Mouse (Mus musculus): Measurements from ENCODE around the gene Cox14. TPM values are rescaled to one million over a fixed set of nuclear protein-coding genes. Genes with fewer than 3 reads are reported as not detected.

The Cox14 gene
- polyA plus RNA-seq, 1 experiment from 2014 or later: 230 TPM

GRCm38 (mm10) chr15:99729056-99729783 is 3.8 kb downstream of the Cox14 start:
- H3K4me1 ChIP-seq (ENCODE audit: control insufficient read depth in 2 of 2, insufficient read depth in 2 of 2, low read length in 2 of 2): peaks cover 1 to 13% of the 10 kb centered on the region in 2 experiments
- no peak overlapping the region for H3K27ac ChIP-seq (replicated peaks in 1 of 2; ENCODE audit: control insufficient read depth in 1 of 2, insufficient read depth in 1 of 2, low read depth in 2 of 2, low read length in 2 of 2)
- H3K4me2 ChIP-seq (ENCODE audit: low read length): no peak overlapping the region
- WGBS: 97% methylated on average over 3 of the region's 4 CpGs
- no peak for ATAC-seq (ENCODE audit: insufficient number of reproducible peaks, insufficient read depth, low FRiP score, low read depth)
- H3K36me3 ChIP-seq (ENCODE audit: control insufficient read depth, insufficient read depth, low read length): peaks cover 39% of the 10 kb centered on the region
- no peaks in the 10 kb centered on the region for H3K27me3 ChIP-seq (ENCODE audit: control insufficient read depth, insufficient read depth, low read length)
- H3K4me3 ChIP-seq (ENCODE audit: control insufficient read depth in 1 of 2, insufficient read depth in 1 of 2, low read depth in 1 of 2, low read length in 2 of 2): no peak overlapping the region
- H3K9ac ChIP-seq (ENCODE audit: low read length): no peak overlapping the region
- H3K9me3 ChIP-seq (ENCODE audit: control insufficient read depth, low read length): peaks cover 4% of the 10 kb centered on the region

GRCm38 (mm10) chr15:99731167-99731566 is 5.7 kb downstream of the Cox14 start:
- Histone ChIP-seq H3K4me2 (ENCODE audit: low read length) (no peak overlapping the region), H3K4me3 (ENCODE audit: control insufficient read depth in 1 of 2, insufficient read depth in 1 of 2, low read depth in 1 of 2, low read length in 2 of 2) (no peak overlapping the region), H3K4me1 (ENCODE audit: control insufficient read depth in 2 of 2, insufficient read depth in 2 of 2, low read length in 2 of 2) (peaks cover 0 to 5% of the 10 kb centered on the region in 2 experiments; a peak in 3 of 4 replicates), H3K27me3 (ENCODE audit: control insufficient read depth, insufficient read depth, low read length) (no peaks in the 10 kb centered on the region), H3K9ac (ENCODE audit: low read length) (no peak overlapping the region), H3K9me3 (ENCODE audit: control insufficient read depth, low read length) (peaks cover 4% of the 10 kb centered on the region), H3K36me3 (ENCODE audit: control insufficient read depth, insufficient read depth, low read length) (peaks cover 55% of the 10 kb centered on the region), H3K27ac (replicated peaks in 1 of 2; ENCODE audit: control insufficient read depth in 1 of 2, insufficient read depth in 1 of 2, low read depth in 2 of 2, low read length in 2 of 2) (no peak overlapping the region)
- WGBS: 88% methylated on average over 2 of the region's 2 CpGs
- ATAC-seq (ENCODE audit: insufficient number of reproducible peaks, insufficient read depth, low FRiP score, low read depth): no peak

- no peak overlapping the region for H3K9ac ChIP-seq (ENCODE audit: low read length)
- H3K4me1 ChIP-seq (ENCODE audit: control insufficient read depth in 2 of 2, insufficient read depth in 2 of 2, low read length in 2 of 2): peaks cover 0 to under 1% of the 10 kb centered on the region in 2 experiments; a peak in 2 of 4 replicates
- H3K4me2 ChIP-seq (ENCODE audit: low read length): no peak overlapping the region
- H3K27me3 ChIP-seq (ENCODE audit: control insufficient read depth, insufficient read depth, low read length): no peaks in the 10 kb centered on the region
- no peak overlapping the region for H3K4me3 ChIP-seq (ENCODE audit: control insufficient read depth in 1 of 2, insufficient read depth in 1 of 2, low read depth in 1 of 2, low read length in 2 of 2)
- peaks cover 4% of the 10 kb centered on the region for H3K9me3 ChIP-seq (ENCODE audit: control insufficient read depth, low read length)
- H3K36me3 ChIP-seq (ENCODE audit: control insufficient read depth, insufficient read depth, low read length): peaks cover 60% of the 10 kb centered on the region
- no peak for ATAC-seq (ENCODE audit: insufficient number of reproducible peaks, insufficient read depth, low FRiP score, low read depth)
- WGBS: 92% methylated on average over 3 of the region's 3 CpGs
- H3K27ac ChIP-seq (replicated peaks in 1 of 2; ENCODE audit: control insufficient read depth in 1 of 2, insufficient read depth in 1 of 2, low read depth in 2 of 2, low read length in 2 of 2): no peak overlapping the region
Observed at GRCm38 (mm10) chr15:99731678-99732077, 6.3 kb downstream of the Cox14 start.

- no peak overlapping the region for H3K4me2 ChIP-seq (ENCODE audit: low read length)
- H3K4me3 ChIP-seq (ENCODE audit: control insufficient read depth in 1 of 2, insufficient read depth in 1 of 2, low read depth in 1 of 2, low read length in 2 of 2): no peak overlapping the region
- WGBS: 95% methylated on average over 5 of the region's 5 CpGs
- peaks cover 4% of the 10 kb centered on the region for H3K9me3 ChIP-seq (ENCODE audit: control insufficient read depth, low read length)
- no peak overlapping the region for H3K9ac ChIP-seq (ENCODE audit: low read length)
- no peaks in the 10 kb centered on the region for H3K4me1 ChIP-seq (ENCODE audit: control insufficient read depth in 2 of 2, insufficient read depth in 2 of 2, low read length in 2 of 2)
- no peaks in the 10 kb centered on the region for H3K27me3 ChIP-seq (ENCODE audit: control insufficient read depth, insufficient read depth, low read length)
- peaks cover 67% of the 10 kb centered on the region for H3K36me3 ChIP-seq (ENCODE audit: control insufficient read depth, insufficient read depth, low read length)
- no peak for ATAC-seq (ENCODE audit: insufficient number of reproducible peaks, insufficient read depth, low FRiP score, low read depth)
- no peak overlapping the region for H3K27ac ChIP-seq (replicated peaks in 1 of 2; ENCODE audit: control insufficient read depth in 1 of 2, insufficient read depth in 1 of 2, low read depth in 2 of 2, low read length in 2 of 2)
Observed at GRCm38 (mm10) chr15:99733186-99733585, 7.8 kb downstream of the Cox14 start.

- H3K27me3 ChIP-seq (ENCODE audit: control insufficient read depth, insufficient read depth, low read length): no peaks in the 10 kb centered on the region
- no peak overlapping the region for H3K4me3 ChIP-seq (ENCODE audit: control insufficient read depth in 1 of 2, insufficient read depth in 1 of 2, low read depth in 1 of 2, low read length in 2 of 2)
- H3K9me3 ChIP-seq (ENCODE audit: control insufficient read depth, low read length): no peaks in the 10 kb centered on the region
- H3K36me3 ChIP-seq (ENCODE audit: control insufficient read depth, insufficient read depth, low read length): peaks cover 76% of the 10 kb centered on the region
- H3K4me2 ChIP-seq (ENCODE audit: low read length): no peak overlapping the region
- no peak for ATAC-seq (ENCODE audit: insufficient number of reproducible peaks, insufficient read depth, low FRiP score, low read depth)
- 93% methylated on average over 2 of the region's 2 CpGs for WGBS
- no peak overlapping the region for H3K27ac ChIP-seq (replicated peaks in 1 of 2; ENCODE audit: control insufficient read depth in 1 of 2, insufficient read depth in 1 of 2, low read depth in 2 of 2, low read length in 2 of 2)
- no peaks in the 10 kb centered on the region for H3K4me1 ChIP-seq (ENCODE audit: control insufficient read depth in 2 of 2, insufficient read depth in 2 of 2, low read length in 2 of 2)
- H3K9ac ChIP-seq (ENCODE audit: low read length): no peak overlapping the region
Observed at GRCm38 (mm10) chr15:99735631-99736030, 10.2 kb downstream of the Cox14 start.

GRCm38 (mm10) chr15:99736675-99737074 is 11.3 kb downstream of the Cox14 start:
- Histone ChIP-seq H3K27ac (replicated peaks in 1 of 2; ENCODE audit: control insufficient read depth in 1 of 2, insufficient read depth in 1 of 2, low read depth in 2 of 2, low read length in 2 of 2) (no peak overlapping the region), H3K4me2 (ENCODE audit: low read length) (no peak overlapping the region), H3K4me3 (ENCODE audit: control insufficient read depth in 1 of 2, insufficient read depth in 1 of 2, low read depth in 1 of 2, low read length in 2 of 2) (no peak overlapping the region), H3K36me3 (ENCODE audit: control insufficient read depth, insufficient read depth, low read length) (peaks cover 85% of the 10 kb centered on the region), H3K27me3 (ENCODE audit: control insufficient read depth, insufficient read depth, low read length) (no peaks in the 10 kb centered on the region), H3K9ac (ENCODE audit: low read length) (no peak overlapping the region), H3K9me3 (ENCODE audit: control insufficient read depth, low read length) (no peaks in the 10 kb centered on the region), H3K4me1 (ENCODE audit: control insufficient read depth in 2 of 2, insufficient read depth in 2 of 2, low read length in 2 of 2) (no peaks in the 10 kb centered on the region)
- 76% methylated on average over 11 of the region's 11 CpGs for WGBS
- no peak for ATAC-seq (ENCODE audit: insufficient number of reproducible peaks, insufficient read depth, low FRiP score, low read depth)

- H3K4me3 ChIP-seq (ENCODE audit: control insufficient read depth in 1 of 2, insufficient read depth in 1 of 2, low read depth in 1 of 2, low read length in 2 of 2): no peak overlapping the region
- WGBS: 93% methylated on average over 4 of the region's 4 CpGs
- H3K27ac ChIP-seq (replicated peaks in 1 of 2; ENCODE audit: control insufficient read depth in 1 of 2, insufficient read depth in 1 of 2, low read depth in 2 of 2, low read length in 2 of 2): no peak overlapping the region
- H3K9me3 ChIP-seq (ENCODE audit: control insufficient read depth, low read length): no peaks in the 10 kb centered on the region
- no peak for ATAC-seq (ENCODE audit: insufficient number of reproducible peaks, insufficient read depth, low FRiP score, low read depth)
- no peak overlapping the region for H3K4me2 ChIP-seq (ENCODE audit: low read length)
- H3K9ac ChIP-seq (ENCODE audit: low read length): no peak overlapping the region
- no peaks in the 10 kb centered on the region for H3K27me3 ChIP-seq (ENCODE audit: control insufficient read depth, insufficient read depth, low read length)
- peaks cover 94% of the 10 kb centered on the region for H3K36me3 ChIP-seq (ENCODE audit: control insufficient read depth, insufficient read depth, low read length)
- no peaks in the 10 kb centered on the region for H3K4me1 ChIP-seq (ENCODE audit: control insufficient read depth in 2 of 2, insufficient read depth in 2 of 2, low read length in 2 of 2)
Observed at GRCm38 (mm10) chr15:99740229-99740628, 14.8 kb downstream of the Cox14 start.

GRCm38 (mm10) chr15:99754204-99754603 is 28.8 kb downstream of the Cox14 start:
- Histone ChIP-seq H3K27me3 (ENCODE audit: control insufficient read depth, insufficient read depth, low read length) (no peaks in the 10 kb centered on the region), H3K4me3 (ENCODE audit: control insufficient read depth in 1 of 2, insufficient read depth in 1 of 2, low read depth in 1 of 2, low read length in 2 of 2) (no peak overlapping the region), H3K9ac (ENCODE audit: low read length) (no peak overlapping the region), H3K4me1 (ENCODE audit: control insufficient read depth in 2 of 2, insufficient read depth in 2 of 2, low read length in 2 of 2) (no peaks in the 10 kb centered on the region), H3K36me3 (ENCODE audit: control insufficient read depth, insufficient read depth, low read length) (peaks cover 4% of the 10 kb centered on the region), H3K9me3 (ENCODE audit: control insufficient read depth, low read length) (no peaks in the 10 kb centered on the region), H3K4me2 (ENCODE audit: low read length) (no peak overlapping the region), H3K27ac (replicated peaks in 1 of 2; ENCODE audit: control insufficient read depth in 1 of 2, insufficient read depth in 1 of 2, low read depth in 2 of 2, low read length in 2 of 2) (no peak overlapping the region)
- ATAC-seq (ENCODE audit: insufficient number of reproducible peaks, insufficient read depth, low FRiP score, low read depth): no peak
- WGBS: 64% methylated on average over 3 of the region's 3 CpGs

All from heart, embryonic 14.5 days (tissue).